Mouse (Mus musculus) stomach, embryonic 15.5 days (tissue): Measurements from ENCODE around the gene Tiam1. TPM values are rescaled to one million over a fixed set of nuclear protein-coding genes. Genes with fewer than 3 reads are reported as not detected.

Experiments used
- ATAC-seq: fragments of 200-750 bp; cut with Nextera tagmentation; 2 replicates; pipeline ENCODE4 v1.8.0; 2017; ENCODE audit warnings: low read depth, moderate number of reproducible peaks, moderate TSS enrichment; ENCODE audit not compliant: insufficient read depth, low FRiP score
- H3K27ac ChIP-seq: fragments of 300-500 bp; sonication (generic); 2 replicates; pipeline ENCODE4 v1.5.1; 2015; ENCODE audit warnings: mild to moderate bottlenecking, inconsistent platforms
- H3K27me3 ChIP-seq: fragments of 300-500 bp; sonication (generic); replicated peaks from 2 replicates; pipeline ENCODE4 v1.6.1; 2015; ENCODE audit warnings: inconsistent platforms
- H3K36me3 ChIP-seq: fragments of 300-500 bp; sonication (generic); 2 replicates; pipeline ENCODE4 v1.6.1; 2015; ENCODE audit warnings: inconsistent platforms
- H3K4me1 ChIP-seq: fragments of 300-500 bp; sonication (generic); 2 replicates; pipeline ENCODE4 v1.6.1; 2015; ENCODE audit warnings: inconsistent platforms
- H3K4me2 ChIP-seq: fragments of 300-500 bp; sonication (generic); 2 replicates; pipeline ENCODE4 v1.6.1; 2015; ENCODE audit warnings: mild to moderate bottlenecking, inconsistent platforms
- H3K4me3 ChIP-seq: fragments of 300-500 bp; sonication (generic); replicated peaks from 2 replicates; pipeline ENCODE4 v1.5.1; 2015; ENCODE audit warnings: inconsistent platforms
- H3K9ac ChIP-seq: fragments of 300-500 bp; sonication (generic); 2 replicates; pipeline ENCODE4 v1.6.1; 2015; ENCODE audit warnings: inconsistent platforms
- H3K9me3 ChIP-seq: fragments of 300-500 bp; sonication (generic); 2 replicates; pipeline ENCODE4 v1.6.1; 2016; ENCODE audit warnings: inconsistent platforms
- WGBS: fragments of 180-500 bp; shearing (Covaris S2); methylation state at CpG from one replicate; pipeline ENCODE4 v1.1.7; 2015; 5-methylcytosine and 5-hydroxymethylcytosine counted together
- polyA plus RNA-seq: library from polyadenylated mRNA; unstranded; fragments of >200 nt; fragmentation: Nextera tagmentation; extraction: Ambion mirVana; gene quantifications from 2 replicates; pipeline ENCODE4 v1.2.1, GENCODE M21; 2015

The Tiam1 gene
- polyA plus RNA-seq = 19.1 and 19.5 TPM in 2 replicates

DNA sequence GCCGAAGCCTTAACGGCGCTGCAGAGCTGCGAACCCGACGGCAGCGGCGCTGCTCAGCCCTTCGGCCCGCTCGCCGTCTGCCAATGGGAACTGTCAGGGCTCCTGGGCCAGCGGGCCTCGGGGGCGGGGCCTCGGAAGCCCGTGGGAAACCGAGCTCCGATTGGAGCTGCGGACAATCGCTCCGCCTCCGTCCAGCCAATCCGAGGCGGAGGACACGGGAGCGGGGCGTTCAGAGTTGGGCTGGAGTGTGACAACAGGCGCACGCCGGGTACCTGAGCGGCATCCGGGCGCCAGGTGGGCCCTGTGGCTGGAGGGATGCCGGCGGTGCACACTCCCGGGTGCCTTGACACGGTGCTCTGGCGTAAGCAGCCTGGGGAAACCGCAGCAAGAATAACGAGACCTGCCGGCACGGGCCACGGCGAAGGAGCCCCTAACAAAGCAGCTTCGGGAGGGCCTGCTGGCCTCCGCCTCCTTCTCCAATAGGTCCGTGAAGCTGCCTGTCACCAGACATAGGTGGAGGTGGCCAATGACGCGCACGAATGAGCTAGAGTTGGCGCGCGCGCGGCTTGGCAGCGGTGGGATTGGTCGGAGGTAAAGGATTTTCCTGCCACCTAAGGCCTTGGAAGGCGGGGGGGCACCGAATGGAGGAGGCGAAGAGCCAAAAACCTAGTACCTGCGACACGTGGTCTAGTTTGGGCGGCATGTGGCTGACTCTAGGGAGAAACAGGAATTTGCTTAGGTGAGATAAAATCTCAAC lies at the start of gene Tiam1:
Gene Tiam1 (minus strand): TSS at position 10 of the 757 bp plus-strand sequence.
- Histone ChIP-seq H3K4me2 (peak within 1 kb of the TSS; percentile 100), H3K4me1 (peaks cover 17% of the 10 kb centered on the region), H3K4me3 (peak within 1 kb of the TSS; percentile 73), H3K27ac (peak within 1 kb of the TSS; percentile 85), H3K36me3 (no peaks in the 10 kb centered on the region), H3K9ac (peak within 1 kb of the TSS; percentile 55), H3K27me3 (no peaks in the 10 kb centered on the region), H3K9me3 (no peaks in the 10 kb centered on the region)
- WGBS = under 1% methylated on average over 64 of the region's 64 CpGs
- peak; percentile 96 for ATAC-seq

- 65% methylated on average over 6 of the region's 6 CpGs for WGBS
- Histone ChIP-seq H3K4me3 (no peak overlapping the region), H3K27me3 (no peaks in the 10 kb centered on the region), H3K36me3 (no peaks in the 10 kb centered on the region), H3K9ac (no peak overlapping the region), H3K4me2 (no peak overlapping the region), H3K9me3 (no peaks in the 10 kb centered on the region), H3K4me1 (no peaks in the 10 kb centered on the region), H3K27ac (no peak overlapping the region)
- no peak for ATAC-seq
Measured at GRCm38 (mm10) chr16:90191289-90191688, 47.7 kb upstream of the Tiam1 start.

- no peaks in the 10 kb centered on the region for H3K9me3 ChIP-seq
- peak; percentile 64; the same call in 1 of the 2 replicates for ATAC-seq
- no peak overlapping the region for H3K9ac ChIP-seq
- no peak overlapping the region for H3K27ac ChIP-seq
- H3K4me1 ChIP-seq = no peaks in the 10 kb centered on the region
- H3K4me3 ChIP-seq = no peak overlapping the region
- H3K36me3 ChIP-seq = no peaks in the 10 kb centered on the region
- 24% methylated on average over 13 of the region's 13 CpGs for WGBS
- H3K27me3 ChIP-seq = no peaks in the 10 kb centered on the region
- no peak overlapping the region for H3K4me2 ChIP-seq
Measured at GRCm38 (mm10) chr16:90187453-90187852, 43.9 kb upstream of the Tiam1 start.

DNA sequence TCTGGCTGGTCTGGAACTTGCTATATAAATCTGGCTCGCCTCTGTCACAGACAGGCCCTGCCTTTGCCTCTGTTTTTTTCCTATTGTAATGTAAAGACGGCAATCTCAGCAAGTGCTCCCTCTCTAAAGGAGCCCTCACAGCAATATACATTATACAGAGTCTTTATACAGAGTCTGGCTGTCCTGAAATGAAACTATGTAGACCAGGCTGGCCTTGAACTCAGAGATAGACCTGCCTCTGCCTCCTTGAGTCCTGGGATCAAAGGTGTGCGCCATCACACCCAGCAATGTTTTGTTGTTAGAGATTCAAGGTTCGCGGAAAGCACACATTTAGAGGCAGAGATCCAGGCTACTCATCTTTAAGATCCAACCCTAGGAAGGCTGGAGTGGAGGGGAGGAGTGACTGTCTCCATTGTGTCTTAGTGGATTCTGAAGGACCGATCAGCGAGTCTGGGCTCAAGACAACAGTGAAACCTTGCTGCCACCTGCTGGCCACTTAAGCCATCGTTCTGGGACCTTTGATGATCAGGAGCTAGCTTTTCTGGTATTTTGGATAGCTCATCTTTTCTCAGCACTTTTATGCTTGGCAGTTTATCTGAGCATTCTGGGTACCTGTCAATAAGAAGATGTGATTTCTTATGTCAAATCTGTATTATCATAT lies 42.5 kb upstream of the Tiam1 start:
- no peak for ATAC-seq
- Histone ChIP-seq H3K27ac (no peak overlapping the region), H3K4me1 (no peaks in the 10 kb centered on the region), H3K4me3 (no peak overlapping the region), H3K36me3 (no peaks in the 10 kb centered on the region), H3K4me2 (no peak overlapping the region), H3K27me3 (no peaks in the 10 kb centered on the region), H3K9ac (no peak overlapping the region), H3K9me3 (no peaks in the 10 kb centered on the region)
- 44% methylated on average over 8 of the region's 8 CpGs for WGBS

DNA sequence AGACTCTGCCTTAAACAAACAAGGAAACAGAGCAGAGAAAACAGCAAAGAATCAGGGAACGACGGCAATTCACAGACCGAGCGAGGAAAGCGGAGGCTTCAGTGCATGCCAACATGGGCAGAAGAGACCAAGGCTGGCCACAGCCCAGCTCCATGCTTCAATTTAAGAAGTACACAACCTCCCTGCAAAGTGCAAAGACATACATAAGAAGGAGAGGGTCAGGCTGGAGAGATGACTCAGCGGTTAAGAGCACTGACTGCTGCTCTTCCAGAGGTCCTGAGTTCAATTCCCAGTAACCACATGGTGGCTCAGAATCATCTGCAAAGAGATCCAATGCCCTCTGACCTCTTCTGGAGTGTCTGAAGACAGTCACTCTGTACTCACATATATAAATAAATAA lies 40.6 kb upstream of the Tiam1 start:
- H3K4me1 ChIP-seq = no peaks in the 10 kb centered on the region
- H3K9ac ChIP-seq = no peak overlapping the region
- H3K27ac ChIP-seq = no peak overlapping the region
- no peak for ATAC-seq
- WGBS = 86% methylated on average over 6 of the region's 6 CpGs
- no peaks in the 10 kb centered on the region for H3K27me3 ChIP-seq
- no peak overlapping the region for H3K4me2 ChIP-seq
- H3K4me3 ChIP-seq = no peak overlapping the region
- no peaks in the 10 kb centered on the region for H3K9me3 ChIP-seq
- H3K36me3 ChIP-seq = no peaks in the 10 kb centered on the region

GRCm38 (mm10) chr16:90181673-90182072 lies 38.1 kb upstream of the Tiam1 start:
- Histone ChIP-seq H3K27ac (0 out of 2 replicates have a peak overlapping the region, but pooled peaks have one; percentile 21), H3K9ac (no peak overlapping the region), H3K9me3 (no peaks in the 10 kb centered on the region), H3K4me1 (0 out of 2 replicates have a peak, but pooled peaks cover 3% of the 10 kb centered on the region), H3K4me3 (no peak overlapping the region), H3K4me2 (no peak overlapping the region), H3K36me3 (no peaks in the 10 kb centered on the region), H3K27me3 (no peaks in the 10 kb centered on the region)
- no peak for ATAC-seq
- 75% methylated on average over 8 of the region's 8 CpGs for WGBS

DNA sequence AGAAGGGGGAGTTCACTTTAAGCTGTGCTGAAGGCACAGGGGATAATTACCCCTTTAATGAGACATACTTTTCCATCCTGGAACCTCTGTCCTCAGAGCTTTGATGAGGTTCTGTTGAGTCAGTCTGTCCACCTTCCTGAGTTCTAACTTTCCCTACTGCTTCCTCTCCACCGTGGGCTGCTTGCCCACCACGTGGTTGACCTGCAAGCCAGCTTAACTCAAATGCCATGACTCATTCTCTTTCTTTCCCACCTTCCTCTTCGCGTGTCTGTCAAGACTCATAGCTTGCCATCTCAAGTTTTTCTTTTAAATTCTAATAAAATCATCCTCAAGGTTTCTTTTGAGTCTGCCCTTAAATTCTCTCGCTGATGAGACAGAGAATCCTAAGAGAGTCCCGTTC lies 37.4 kb upstream of the Tiam1 start:
- Histone ChIP-seq H3K4me2 (no peak overlapping the region), H3K9me3 (no peaks in the 10 kb centered on the region), H3K36me3 (no peaks in the 10 kb centered on the region), H3K9ac (no peak overlapping the region), H3K27me3 (no peaks in the 10 kb centered on the region), H3K4me1 (0 out of 2 replicates have a peak, but pooled peaks cover 3% of the 10 kb centered on the region), H3K4me3 (no peak overlapping the region), H3K27ac (no peak overlapping the region)
- 79% methylated on average over 6 of the region's 6 CpGs for WGBS
- no peak for ATAC-seq

DNA sequence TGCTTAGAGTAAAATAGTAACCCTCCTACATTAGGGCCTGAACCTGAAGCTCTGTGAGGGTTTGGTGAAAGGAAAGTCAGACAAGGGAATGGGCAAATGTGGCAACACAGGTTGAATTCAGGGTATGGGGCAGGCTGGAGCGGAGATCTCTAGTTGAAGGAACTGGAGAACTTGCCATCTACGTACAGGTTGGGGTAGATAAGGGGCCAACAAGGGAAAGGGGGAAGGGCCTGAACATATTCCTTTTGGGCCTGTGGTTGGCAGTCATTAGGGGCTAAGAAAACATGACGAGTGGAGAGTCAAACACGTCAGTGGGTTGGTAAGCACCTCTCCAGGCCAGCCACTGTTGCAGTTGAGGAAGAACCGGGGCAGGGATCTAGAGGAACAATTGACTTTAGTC lies 36.3 kb upstream of the Tiam1 start:
- 78% methylated on average over 5 of the region's 5 CpGs for WGBS
- no peak for ATAC-seq
- no peak overlapping the region for H3K9ac ChIP-seq
- no peak overlapping the region for H3K4me3 ChIP-seq
- no peak overlapping the region for H3K27ac ChIP-seq
- no peaks in the 10 kb centered on the region for H3K27me3 ChIP-seq
- no peaks in the 10 kb centered on the region for H3K9me3 ChIP-seq
- no peak overlapping the region for H3K4me2 ChIP-seq
- H3K36me3 ChIP-seq = no peaks in the 10 kb centered on the region
- 0 out of 2 replicates have a peak, but pooled peaks cover 3% of the 10 kb centered on the region for H3K4me1 ChIP-seq

GRCm38 (mm10) chr16:90178404-90178803 lies 34.8 kb upstream of the Tiam1 start:
- Histone ChIP-seq H3K4me2 (no peak overlapping the region), H3K36me3 (no peaks in the 10 kb centered on the region), H3K4me1 (0 out of 2 replicates have a peak, but pooled peaks cover 3% of the 10 kb centered on the region), H3K27ac (no peak overlapping the region), H3K9me3 (no peaks in the 10 kb centered on the region), H3K9ac (no peak overlapping the region), H3K4me3 (no peak overlapping the region), H3K27me3 (no peaks in the 10 kb centered on the region)
- no peak for ATAC-seq
- 87% methylated on average over 3 of the region's 3 CpGs for WGBS

GRCm38 (mm10) chr16:90177425-90177824 lies 33.9 kb upstream of the Tiam1 start:
- no peak overlapping the region for H3K4me3 ChIP-seq
- WGBS = 55% methylated on average over 8 of the region's 8 CpGs
- H3K4me1 ChIP-seq = 0 out of 2 replicates have a peak, but pooled peaks cover 3% of the 10 kb centered on the region
- H3K36me3 ChIP-seq = no peaks in the 10 kb centered on the region
- no peak overlapping the region for H3K4me2 ChIP-seq
- no peaks in the 10 kb centered on the region for H3K27me3 ChIP-seq
- no peak for ATAC-seq
- H3K9me3 ChIP-seq = no peaks in the 10 kb centered on the region
- H3K27ac ChIP-seq = no peak overlapping the region
- H3K9ac ChIP-seq = no peak overlapping the region

- 0 out of 2 replicates have a peak overlapping the region, but pooled peaks have one; percentile 16 for H3K4me2 ChIP-seq
- H3K4me3 ChIP-seq = no peak overlapping the region
- H3K4me1 ChIP-seq = 0 out of 2 replicates have a peak, but pooled peaks cover 3% of the 10 kb centered on the region
- no peak for ATAC-seq
- no peaks in the 10 kb centered on the region for H3K36me3 ChIP-seq
- no peaks in the 10 kb centered on the region for H3K9me3 ChIP-seq
- H3K27me3 ChIP-seq = no peaks in the 10 kb centered on the region
- H3K27ac ChIP-seq = no peak overlapping the region
- H3K9ac ChIP-seq = no peak overlapping the region
- WGBS = 45% methylated on average over 10 of the region's 10 CpGs
Measured at GRCm38 (mm10) chr16:90176472-90176871, 32.9 kb upstream of the Tiam1 start.

DNA sequence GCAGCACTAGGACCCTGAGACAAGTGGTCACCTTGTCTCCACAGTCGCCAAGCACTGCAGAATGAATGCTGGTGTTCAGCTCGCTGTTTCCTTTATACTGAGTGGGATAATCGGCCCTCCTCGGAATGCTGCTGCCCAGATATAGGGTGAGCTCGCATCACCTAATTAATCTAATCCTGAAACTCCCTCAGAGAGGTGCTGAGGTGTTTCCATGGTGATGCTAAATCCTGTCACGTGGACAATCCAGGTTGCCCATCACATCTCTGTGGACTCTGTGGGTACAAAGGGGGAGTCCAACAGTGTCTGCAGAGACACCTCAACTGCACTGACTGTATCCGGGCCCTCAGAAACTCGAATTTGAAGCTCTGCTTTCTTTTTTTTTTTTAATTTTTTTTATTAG lies 27.8 kb upstream of the Tiam1 start:
- no peak for ATAC-seq
- 62% methylated on average over 8 of the region's 8 CpGs for WGBS

More for the DNA sequence above, 27.8 kb upstream of the Tiam1 start:
- Histone ChIP-seq H3K9ac (no peak overlapping the region), H3K4me2 (no peak overlapping the region), H3K36me3 (no peaks in the 10 kb centered on the region), H3K4me3 (no peak overlapping the region), H3K27ac (no peak overlapping the region), H3K9me3 (no peaks in the 10 kb centered on the region), H3K4me1 (no peaks in the 10 kb centered on the region), H3K27me3 (no peaks in the 10 kb centered on the region)
